Mouse (Mus musculus) heart, adult 18-20 months (tissue): ENCODE measurements around the gene Phlpp1. TPM values are rescaled to one million over a fixed set of nuclear protein-coding genes. Genes with fewer than 3 reads are reported as not detected.
A peak's percentile ranks its signal among the peaks of the same experiment; 100 is the strongest.

Experiments
- DNase-seq, 2 experiments: peaks; one replicate each; pipeline ENCODE4 v3.0.0; 2021 to 2022; ENCODE audit warnings: mixed read lengths in 1 of 2
- long read RNA-seq, 2 experiments: library from polyadenylated mRNA; stranded (forward); transcript quantifications; one replicate each; pipeline ENCODE4 v2.0.0; 2021
- total RNA-seq, 2 experiments: library from RNA; stranded (reverse); gene quantifications; 2 replicates each; pipeline ENCODE4 v1.2.3; 2021

Gene Phlpp1
- 10 to 100 TPM; 16.3 to 19.1 TPM for total RNA-seq
- long read RNA-seq, experiment 1, full-length matches to known transcripts = 4 of 6 reads
- long read RNA-seq, experiment 1, partial matches to known transcripts = 0 of 6 reads
- long read RNA-seq, experiment 1, other reads (novel, unspliced or antisense) = 2 of 6 reads
- long read RNA-seq, experiment 2, partial matches to known transcripts = 2 of 2 reads
- long read RNA-seq, experiment 2, other reads (novel, unspliced or antisense) = 0 of 2 reads

GRCm38 (mm10) chr1:106171241-106172220 lies at the start of gene Phlpp1:
TSS of gene Phlpp1 (plus strand) at chr1:106171752.
- DNase-seq = peak; percentile 100

DNA sequence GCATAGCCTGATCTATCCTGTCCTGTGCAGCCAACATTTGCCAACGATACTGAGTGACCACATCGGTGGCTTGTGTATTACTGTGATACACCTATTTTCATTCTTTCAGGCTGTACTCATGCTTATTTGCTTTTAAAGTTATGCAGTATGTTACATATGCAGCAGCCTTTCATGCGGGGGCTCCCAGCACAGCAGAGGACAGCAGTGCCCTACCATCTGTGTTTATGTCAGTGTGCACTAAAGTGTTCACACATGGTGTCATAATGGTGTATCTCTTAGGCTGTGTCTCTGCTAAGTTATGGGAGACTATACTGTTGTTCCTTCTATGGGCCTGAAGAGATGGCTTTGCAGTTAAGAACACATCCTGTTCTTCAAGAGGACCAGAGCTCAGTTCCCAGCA lies 45.0 kb upstream of the Phlpp1 start:
- DNase-seq = no peak

DNA sequence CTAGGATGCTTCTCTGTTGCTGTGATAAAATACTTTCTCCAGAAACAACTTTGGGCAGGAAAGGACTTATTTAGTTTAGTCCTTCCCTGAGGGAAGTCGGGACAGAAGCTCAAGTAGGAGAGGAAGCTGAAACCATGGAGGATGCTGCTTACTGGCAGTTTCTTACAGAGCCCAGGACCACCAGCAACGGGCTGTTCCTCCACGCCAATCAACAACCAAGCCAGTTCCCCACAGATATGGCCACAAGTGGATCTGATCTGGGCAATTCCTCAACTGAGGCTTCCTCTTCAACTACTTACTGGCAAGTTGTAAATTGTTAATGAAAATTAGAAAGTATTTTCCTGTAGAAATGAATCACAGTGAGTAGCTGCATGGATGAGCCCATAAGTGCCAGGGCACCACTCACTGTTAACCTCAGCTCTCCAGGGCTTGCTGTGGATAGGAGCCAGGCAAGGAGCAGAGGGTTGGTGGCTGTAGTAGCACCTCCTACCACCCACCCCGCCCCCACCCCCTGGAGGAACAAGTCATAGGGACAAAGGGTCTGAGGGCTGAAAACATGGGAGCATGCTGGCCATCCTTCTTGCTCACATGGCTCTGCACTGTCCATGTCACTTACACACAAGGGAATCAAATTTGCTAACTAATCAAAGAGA lies 39.7 kb upstream of the Phlpp1 start:
- no peak for DNase-seq

GRCm38 (mm10) chr1:106132350-106132700 lies 39.2 kb upstream of the Phlpp1 start:
- no peak for DNase-seq

DNA sequence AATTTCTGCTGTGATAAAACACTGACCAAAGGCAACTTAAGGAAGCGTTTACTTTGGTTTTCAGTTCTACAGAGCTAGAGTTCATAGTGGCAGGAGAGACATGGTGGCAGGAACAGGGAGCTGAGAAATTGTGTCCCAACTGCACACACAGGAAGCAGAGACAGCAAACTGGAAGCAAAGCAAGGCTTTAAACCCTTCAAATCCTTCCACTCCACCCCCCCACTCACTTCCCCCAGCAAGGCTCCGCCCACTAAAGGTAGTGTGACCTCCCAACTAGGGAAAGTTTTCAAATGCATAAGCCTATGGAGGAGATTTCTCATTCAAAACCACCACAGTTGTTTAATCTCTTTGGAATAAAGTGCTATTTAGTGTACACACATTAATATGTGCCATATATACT lies 32.9 kb upstream of the Phlpp1 start:
- DNase-seq = no peak

GRCm38 (mm10) chr1:106139137-106139536 lies 32.4 kb upstream of the Phlpp1 start:
- no peak for DNase-seq

GRCm38 (mm10) chr1:106142010-106142409 lies 29.5 kb upstream of the Phlpp1 start:
- no peak for DNase-seq

DNA sequence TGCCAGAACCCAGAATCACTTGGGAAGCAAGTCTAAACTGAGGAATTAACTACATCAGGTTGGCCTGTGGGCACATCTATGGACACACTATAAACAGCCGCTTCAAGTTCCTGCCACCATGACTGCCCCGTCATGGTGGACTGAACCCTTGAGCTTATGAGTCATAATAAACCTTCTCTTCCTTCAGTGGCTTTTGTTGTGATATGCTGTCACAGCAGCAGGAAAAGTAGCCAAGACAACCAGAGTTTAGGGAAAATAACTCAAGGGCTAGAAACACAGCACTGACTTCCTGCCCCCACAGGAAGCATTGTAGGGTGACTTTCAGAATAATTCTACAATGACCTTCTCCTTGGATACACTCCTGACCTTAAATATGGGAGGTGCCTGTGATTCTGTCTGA lies 27.0 kb upstream of the Phlpp1 start:
- DNase-seq = no peak

DNA sequence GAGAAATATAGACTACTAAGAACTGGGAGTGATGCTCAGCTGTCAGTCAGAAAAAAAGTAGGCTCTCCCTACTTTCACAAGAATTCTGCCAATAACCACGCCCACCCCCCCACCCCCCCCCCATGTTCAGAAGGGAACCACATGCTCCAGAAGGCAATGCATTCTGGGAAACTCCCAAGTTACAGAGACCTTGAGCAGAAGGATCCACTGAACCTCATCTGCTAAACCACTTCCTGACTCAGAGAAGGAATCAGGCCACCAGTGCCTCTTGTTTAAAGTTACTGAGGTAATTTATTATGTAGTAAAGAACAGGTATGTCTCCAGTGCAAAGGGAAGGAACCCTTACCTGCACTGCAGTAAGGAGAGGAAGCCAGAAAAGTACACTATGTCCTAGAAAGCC lies 26.5 kb upstream of the Phlpp1 start:
- no peak for DNase-seq

GRCm38 (mm10) chr1:106145565-106146190 lies 25.9 kb upstream of the Phlpp1 start:
- DNase-seq = no peak

DNA sequence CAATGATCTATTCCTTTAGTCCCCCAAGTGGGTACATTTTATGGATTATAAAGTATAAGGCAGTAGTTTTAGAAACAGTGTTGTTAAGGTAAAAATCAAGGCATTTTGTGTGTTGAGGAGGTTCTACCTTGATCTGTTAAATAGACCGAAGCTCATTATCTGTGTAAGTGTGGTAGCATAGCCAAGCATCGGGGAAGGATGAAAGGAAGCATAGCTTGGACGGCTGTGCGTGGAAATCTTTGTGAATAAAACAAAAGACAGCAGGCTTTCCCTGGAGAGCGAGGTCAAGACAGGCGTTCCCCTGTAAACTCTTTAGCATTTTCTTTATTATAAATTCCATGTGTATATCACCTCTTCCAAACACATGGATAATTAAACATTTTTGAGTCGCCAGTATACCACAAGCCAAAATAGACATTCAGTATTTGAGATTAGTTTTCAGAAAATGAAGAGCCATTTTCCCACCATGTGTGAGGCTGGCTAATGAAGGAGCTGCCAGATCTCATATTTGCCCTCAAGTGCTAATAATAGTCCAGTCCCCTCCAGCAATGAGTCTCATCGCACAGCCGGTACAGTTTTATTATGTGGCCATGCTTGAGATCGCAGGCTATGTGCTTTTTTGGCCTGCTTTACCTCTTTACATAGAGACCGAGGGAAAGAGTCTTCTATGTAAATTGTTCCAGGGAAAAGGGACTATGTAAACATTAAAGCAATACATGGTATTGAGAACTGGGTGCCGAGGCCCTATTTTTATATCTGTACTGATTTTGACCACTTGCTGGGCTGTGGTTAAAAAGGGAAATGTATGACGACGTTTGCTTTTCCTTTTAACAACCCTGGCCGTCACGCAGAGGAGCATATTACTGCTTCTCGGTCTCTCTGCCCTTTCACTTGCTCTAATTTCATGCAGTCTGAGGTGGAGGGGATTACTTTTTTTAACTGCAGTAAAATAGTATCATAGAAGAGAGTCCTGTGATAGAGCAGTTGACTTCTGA lies 22.9 kb upstream of the Phlpp1 start:
- peak; percentile 9 to 22 for DNase-seq

- peak; percentile 42 to 51 for DNase-seq
These were observed 19.7 kb upstream of the Phlpp1 start for GRCm38 (mm10) chr1:106151846-106152245.

DNA sequence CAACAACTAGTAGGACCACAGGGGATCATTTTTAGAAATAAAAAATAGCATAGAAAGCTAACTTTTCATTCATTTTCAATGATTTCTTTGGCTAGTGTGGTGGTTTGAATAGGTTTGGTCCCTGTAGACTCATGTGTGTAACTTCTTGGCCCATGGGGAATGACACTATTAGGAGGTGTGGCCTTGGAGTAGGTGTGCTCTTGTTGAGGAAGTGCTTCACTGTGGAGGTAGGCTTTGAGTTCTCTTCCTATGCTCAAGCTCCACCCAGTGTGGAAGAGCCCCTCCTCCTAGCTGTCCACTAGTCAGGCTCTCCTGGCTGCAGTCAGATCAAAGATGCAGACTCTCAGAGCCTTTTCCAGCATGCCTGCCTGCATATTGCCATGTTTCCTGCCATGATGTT lies 18.8 kb upstream of the Phlpp1 start:
- no peak for DNase-seq

DNA sequence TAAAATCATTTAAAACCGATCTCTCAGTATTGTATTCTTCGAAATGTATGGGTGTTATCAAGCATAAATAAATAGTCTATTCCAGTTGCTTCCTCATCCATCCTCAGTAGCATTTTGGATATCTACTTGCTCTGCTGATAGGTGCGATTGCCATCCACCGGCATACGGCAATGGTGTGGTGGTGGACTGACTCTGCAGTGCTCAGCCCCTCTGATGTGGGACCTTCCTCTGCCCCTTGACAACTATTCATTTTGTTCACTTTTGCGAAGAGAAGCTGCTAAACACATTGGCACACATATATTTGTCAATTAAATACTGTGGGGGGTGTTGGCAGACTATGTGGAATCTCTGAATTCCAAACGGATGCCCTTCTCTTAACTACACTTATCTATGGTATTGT lies 17.0 kb upstream of the Phlpp1 start:
- no peak for DNase-seq

- peak; percentile 17 to 32 for DNase-seq
These were observed 16.4 kb upstream of the Phlpp1 start for GRCm38 (mm10) chr1:106155087-106155567.

DNA sequence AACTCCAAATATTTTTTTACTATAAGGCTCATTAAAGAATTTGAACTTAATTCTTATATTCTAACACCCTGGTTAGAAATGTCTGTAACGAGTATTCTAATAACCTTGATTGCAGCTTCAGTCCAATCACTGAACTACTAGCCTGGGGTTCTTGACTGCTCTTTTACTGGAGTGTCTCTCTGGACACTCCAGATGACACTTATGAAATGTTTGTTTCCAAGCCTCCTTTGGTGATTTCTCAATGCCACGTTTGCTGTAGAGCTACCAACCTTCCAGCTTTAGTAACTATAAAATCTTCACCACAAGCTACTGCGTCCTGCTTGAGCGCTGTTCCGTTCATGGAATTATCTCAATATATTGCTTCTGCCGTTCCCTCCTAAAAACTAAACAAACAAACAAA lies 15.8 kb upstream of the Phlpp1 start:
- DNase-seq = no peak

- DNase-seq = no peak
These were observed 13.5 kb upstream of the Phlpp1 start for GRCm38 (mm10) chr1:106157961-106158515.

DNA sequence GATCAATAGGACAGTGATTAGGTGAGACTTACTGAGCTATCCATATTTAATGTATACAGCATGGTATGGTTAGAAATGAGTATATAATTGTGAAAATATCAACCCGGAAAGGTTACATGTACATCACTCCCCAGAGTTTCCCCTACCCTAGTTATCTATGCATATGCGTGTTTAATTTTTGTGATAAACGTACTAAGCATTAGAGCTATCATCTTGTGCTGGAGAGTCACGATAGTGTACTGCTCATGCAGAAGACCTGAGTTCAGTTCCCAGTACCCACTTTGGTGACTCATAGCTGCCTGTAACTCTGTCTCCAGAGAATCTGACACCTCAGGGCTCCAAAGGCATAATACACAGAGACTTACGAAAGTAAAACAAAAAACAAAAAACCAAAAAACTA lies 11.9 kb upstream of the Phlpp1 start:
- DNase-seq = no peak

DNA sequence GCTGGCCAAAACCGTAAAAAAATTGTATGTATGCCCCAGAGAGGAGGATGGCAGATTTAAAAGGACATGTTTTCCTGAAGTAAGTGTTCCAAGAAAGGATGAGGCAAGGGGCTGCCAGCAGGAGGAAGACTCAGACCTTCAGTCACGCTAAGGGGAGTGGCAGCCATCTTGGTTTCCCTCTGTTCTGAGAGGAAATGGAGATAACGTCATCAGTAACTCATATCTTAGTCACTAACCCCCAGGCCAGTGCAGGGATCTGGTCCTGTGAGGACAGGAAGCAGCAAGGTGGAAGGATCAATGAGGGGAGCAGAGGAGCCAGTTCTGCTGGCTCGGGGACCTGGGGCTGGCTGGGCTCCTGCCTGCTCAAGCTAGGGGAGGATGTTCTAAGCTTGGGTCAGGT lies 10.6 kb upstream of the Phlpp1 start:
- DNase-seq = no peak

- DNase-seq = peak in 1 of 2 experiments; percentile 25
These were observed 9.0 kb upstream of the Phlpp1 start for GRCm38 (mm10) chr1:106162581-106162980.

GRCm38 (mm10) chr1:106163401-106163800 lies 8.2 kb upstream of the Phlpp1 start:
- DNase-seq = no peak
